Mouse (Mus musculus) kidney, postnatal 0 days (tissue): ENCODE measurements around the gene Rps23. TPM values are rescaled to one million over a fixed set of nuclear protein-coding genes. Genes with fewer than 3 reads are reported as not detected.
A peak's percentile ranks its signal among the peaks of the same experiment; 100 is the strongest.

Experiments used
- ATAC-seq: fragments of 200-750 bp; cut with Nextera tagmentation; replicated peaks from 2 replicates; pipeline ENCODE4 v1.8.0; 2017; ENCODE audit warnings: low read depth, moderate number of reproducible peaks, moderate TSS enrichment, moderate library complexity; ENCODE audit not compliant: low FRiP score
- DNase-seq: peaks from one replicate; pipeline ENCODE4 v3.0.0-alpha.2; 2016; ENCODE audit warnings: low spot score
- H3K27ac ChIP-seq: fragments of 300-500 bp; sonication (generic); 2 replicates; pipeline ENCODE4 v1.5.1; 2014; ENCODE audit warnings: mild to moderate bottlenecking
- H3K27me3 ChIP-seq: fragments of 300-500 bp; sonication (generic); 2 replicates; pipeline ENCODE4 v1.6.1; 2014; ENCODE audit warnings: low read length, mixed read lengths; ENCODE audit not compliant: insufficient read depth
- H3K36me3 ChIP-seq: fragments of 300-500 bp; sonication (generic); 2 replicates; pipeline ENCODE4 v1.6.1; 2014; ENCODE audit warnings: low read length, mixed read lengths; ENCODE audit not compliant: insufficient read depth
- H3K4me1 ChIP-seq: fragments of 300-500 bp; sonication (generic); replicated peaks from 2 replicates; pipeline ENCODE4 v1.6.1; 2014; ENCODE audit warnings: antibody characterized with exemption, low read length, mixed read lengths; ENCODE audit not compliant: insufficient read depth
- H3K4me2 ChIP-seq: fragments of 300-500 bp; sonication (generic); 2 replicates; pipeline ENCODE4 v1.6.1; 2014; ENCODE audit warnings: mild to moderate bottlenecking, low read length, moderate library complexity, mixed read lengths
- H3K4me3 ChIP-seq: fragments of 300-500 bp; sonication (generic); replicated peaks from 2 replicates; pipeline ENCODE4 v1.5.1; 2014; ENCODE audit warnings: low read depth, low read length
- H3K9ac ChIP-seq: fragments of 300-500 bp; sonication (generic); 2 replicates; pipeline ENCODE4 v1.6.1; 2014; ENCODE audit warnings: low read depth, low read length
- H3K9me3 ChIP-seq: fragments of 300-500 bp; sonication (generic); replicated peaks from 2 replicates; pipeline ENCODE4 v1.6.1; 2016; ENCODE audit warnings: low read length, inconsistent platforms, mixed read lengths
- CTCF ChIP-seq: IDR thresholded peaks from 2 replicates; pipeline ENCODE4 v1.5.1; 2016; ENCODE audit warnings: antibody characterized with exemption, low read depth, mild to moderate bottlenecking, moderate library complexity
- WGBS: fragments of 180-500 bp; shearing (Covaris S2); extraction: QIAGEN DNeasy Blood & Tissue Kit; methylation state at CpG from one replicate; pipeline ENCODE4 v1.1.7; 2014; 5-methylcytosine and 5-hydroxymethylcytosine counted together
- polyA plus RNA-seq: library from polyadenylated mRNA; unstranded; fragments of >200 nt; fragmentation: Nextera tagmentation; extraction: Ambion mirVana; gene quantifications from 2 replicates; pipeline ENCODE4 v1.2.1, GENCODE M21; 2015

The Rps23 gene
- polyA plus RNA-seq, 1 experiment from 2014 or later = 356 TPM

GRCm38 (mm10) chr13:90962836-90963760 lies 40.3 kb downstream of the Rps23 start:
- WGBS = 62% methylated on average over 10 of the region's 10 CpGs

GRCm38 (mm10) chr13:90964511-90964910 lies 41.8 kb downstream of the Rps23 start:
- DNase-seq = no peak
- no peak overlapping the region for H3K27ac ChIP-seq
- 68% methylated on average over 4 of the region's 4 CpGs for WGBS
- H3K27me3 ChIP-seq = no peaks in the 10 kb centered on the region
- H3K4me2 ChIP-seq = no peak overlapping the region
- no peaks in the 10 kb centered on the region for H3K9me3 ChIP-seq
- TF ChIP-seq CTCF = no peak
- no peaks in the 10 kb centered on the region for H3K36me3 ChIP-seq
- no peak overlapping the region for H3K9ac ChIP-seq
- H3K4me3 ChIP-seq = no peak overlapping the region
- no peak for ATAC-seq
- no peaks in the 10 kb centered on the region for H3K4me1 ChIP-seq

More at GRCm38 (mm10) chr13:90962836-90963760, 40.3 kb downstream of the Rps23 start:
- no peak overlapping the region for H3K27ac ChIP-seq
- ATAC-seq (no peak), DNase-seq (peak; percentile 17)
- H3K4me1 ChIP-seq = no peaks in the 10 kb centered on the region
- no peaks in the 10 kb centered on the region for H3K36me3 ChIP-seq
- no peak overlapping the region for H3K9ac ChIP-seq
- no peak overlapping the region for H3K4me3 ChIP-seq
- H3K9me3 ChIP-seq = no peaks in the 10 kb centered on the region
- TF ChIP-seq CTCF = no peak
- no peak overlapping the region for H3K4me2 ChIP-seq
- no peaks in the 10 kb centered on the region for H3K27me3 ChIP-seq

GRCm38 (mm10) chr13:90965996-90966395 lies 43.2 kb downstream of the Rps23 start:
- Histone ChIP-seq H3K36me3 (no peaks in the 10 kb centered on the region), H3K4me1 (no peaks in the 10 kb centered on the region), H3K4me2 (no peak overlapping the region), H3K9me3 (no peaks in the 10 kb centered on the region), H3K9ac (no peak overlapping the region), H3K4me3 (no peak overlapping the region), H3K27me3 (no peaks in the 10 kb centered on the region), H3K27ac (no peak overlapping the region)
- no peak for ATAC-seq
- 83% methylated on average over 8 of the region's 8 CpGs for WGBS
- no peak for TF ChIP-seq CTCF
- no peak for DNase-seq

GRCm38 (mm10) chr13:90967422-90967821 lies 44.7 kb downstream of the Rps23 start:
- Histone ChIP-seq H3K4me1 (no peaks in the 10 kb centered on the region), H3K9me3 (no peaks in the 10 kb centered on the region), H3K4me2 (no peak overlapping the region), H3K27ac (no peak overlapping the region), H3K9ac (no peak overlapping the region), H3K27me3 (no peaks in the 10 kb centered on the region), H3K4me3 (no peak overlapping the region), H3K36me3 (no peaks in the 10 kb centered on the region)
- TF ChIP-seq CTCF = peak; percentile 90
- 8% methylated on average over 4 of the region's 4 CpGs for WGBS
- ATAC-seq = peak; percentile 76
- peak; percentile 85 for DNase-seq

- no peak overlapping the region for H3K9ac ChIP-seq
- no peak overlapping the region for H3K27ac ChIP-seq
- DNase-seq (no peak), ATAC-seq (no peak)
- no peak overlapping the region for H3K4me2 ChIP-seq
- H3K27me3 ChIP-seq = no peaks in the 10 kb centered on the region
- H3K9me3 ChIP-seq = no peaks in the 10 kb centered on the region
- 60% methylated on average over 4 of the region's 4 CpGs for WGBS
- no peaks in the 10 kb centered on the region for H3K36me3 ChIP-seq
- no peaks in the 10 kb centered on the region for H3K4me1 ChIP-seq
- TF ChIP-seq CTCF = no peak
- no peak overlapping the region for H3K4me3 ChIP-seq
Measured at GRCm38 (mm10) chr13:90968940-90969339, 46.2 kb downstream of the Rps23 start.

GRCm38 (mm10) chr13:90970259-90971017 lies 47.7 kb downstream of the Rps23 start:
- 80% methylated on average over 10 of the region's 10 CpGs for WGBS
- no peak for DNase-seq
- Histone ChIP-seq H3K9me3 (no peaks in the 10 kb centered on the region), H3K4me2 (no peak overlapping the region), H3K27me3 (no peaks in the 10 kb centered on the region), H3K4me3 (no peak overlapping the region), H3K4me1 (no peaks in the 10 kb centered on the region), H3K36me3 (no peaks in the 10 kb centered on the region), H3K9ac (no peak overlapping the region), H3K27ac (no peak overlapping the region)
- ATAC-seq = no peak
- no peak for TF ChIP-seq CTCF
